Mouse (Mus musculus): ENCODE results near the gene Prkca. TPM values are rescaled to one million over a fixed set of nuclear protein-coding genes. Genes with fewer than 3 reads are reported as not detected.
"Not testable (repeated sequence)": the region's sequence is repeated elsewhere in the genome, so short reads cannot be mapped to it uniquely, and the experiment has no call there.

Prkca gene
- polyA plus RNA-seq, 1 experiment = 5.1 TPM

DNA sequence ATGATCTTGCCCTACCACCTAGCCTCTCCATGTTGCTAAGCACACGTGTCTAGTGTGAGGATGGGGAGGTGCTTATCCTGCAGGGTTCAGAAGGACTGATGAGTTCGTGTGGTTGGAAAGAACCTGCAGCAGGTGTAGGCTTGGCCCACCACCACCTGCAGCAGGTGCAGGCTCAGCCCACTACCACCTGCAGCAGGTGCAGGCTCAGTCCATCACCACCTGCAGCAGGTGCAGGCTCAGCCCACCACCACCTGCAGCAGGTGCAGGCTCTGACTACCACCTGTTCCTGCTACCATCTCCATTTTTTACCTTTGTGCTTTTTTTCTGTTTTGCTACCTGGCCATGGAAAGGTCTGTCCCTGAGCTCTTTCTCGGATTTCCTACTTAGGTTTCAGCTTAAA lies 223.9 kb downstream of the Prkca start:
- DNase-seq (ENCODE audit: low read depth) = no peak

DNA sequence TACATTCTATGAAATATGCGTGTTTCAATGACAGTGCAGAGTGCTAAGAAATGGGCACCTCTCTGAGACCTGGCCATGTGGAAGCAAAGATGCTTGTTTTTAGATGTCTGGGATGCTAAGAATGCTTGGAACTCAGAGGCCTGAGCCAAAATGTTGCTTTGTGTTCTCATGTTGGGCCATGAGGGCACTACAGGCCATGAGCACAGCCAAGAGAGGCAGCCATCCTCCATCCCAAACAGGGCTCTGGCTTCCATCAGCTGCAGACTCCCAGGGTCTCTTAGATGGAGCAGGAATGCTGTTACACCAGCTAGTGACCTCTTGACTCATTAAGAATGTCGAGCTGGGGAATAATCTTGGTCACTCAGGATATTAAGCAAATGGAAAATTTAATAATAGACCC lies 224.9 kb downstream of the Prkca start:
- DNase-seq (ENCODE audit: low read depth) = no peak

DNA sequence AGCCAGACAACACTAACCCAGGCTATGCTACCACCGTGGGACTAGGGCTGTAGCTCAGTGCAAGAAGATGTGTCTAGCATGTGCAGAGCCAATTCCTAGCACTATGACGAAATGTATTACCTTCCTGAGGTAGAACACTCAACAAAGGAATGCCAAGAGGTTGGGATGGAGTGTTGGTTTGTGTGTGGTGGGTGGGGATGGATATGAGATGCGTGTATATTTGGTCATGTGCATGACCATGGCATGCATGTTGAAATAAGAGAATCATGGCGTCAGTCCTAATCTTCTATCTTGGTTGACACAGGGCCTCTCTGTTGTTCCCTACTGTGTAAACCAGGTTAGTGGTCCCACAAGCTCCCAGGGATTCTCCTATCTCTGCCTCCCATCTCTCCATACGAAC lies 225.5 kb downstream of the Prkca start:
- no peak for DNase-seq (ENCODE audit: low read depth)

DNA sequence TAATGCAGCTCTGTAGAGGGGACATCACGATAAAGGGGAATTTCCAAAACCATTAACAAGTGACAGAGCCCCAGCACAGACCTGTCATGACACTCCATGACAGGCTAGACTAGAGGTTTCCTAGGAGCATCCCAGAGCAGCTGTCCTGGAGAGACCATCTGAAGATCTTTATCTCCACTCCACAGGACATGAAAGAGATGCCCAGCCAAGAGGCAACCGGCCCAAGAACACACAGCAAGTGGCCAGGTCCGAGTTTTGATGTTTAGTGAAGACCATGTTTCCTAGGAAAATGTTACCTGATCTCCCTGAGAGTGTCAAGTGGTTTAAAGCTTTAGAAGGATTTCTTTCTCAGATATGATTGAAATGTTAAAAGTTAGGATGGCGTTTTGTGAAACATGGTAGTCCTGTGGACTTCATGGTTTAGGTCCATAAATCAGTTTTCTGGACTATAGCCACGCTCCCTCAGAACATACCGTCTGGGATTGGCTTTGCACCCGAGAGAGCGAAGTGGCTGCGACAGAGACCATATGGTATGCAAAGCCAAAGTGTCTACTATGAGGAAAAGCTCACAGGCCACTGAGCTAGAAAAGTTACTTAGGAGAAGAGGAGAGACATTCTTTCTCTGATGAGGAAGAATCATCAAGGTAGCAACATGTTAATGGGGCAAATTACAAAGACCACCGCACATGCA lies 226.2 kb downstream of the Prkca start:
- no peak for DNase-seq (ENCODE audit: low read depth)

DNA sequence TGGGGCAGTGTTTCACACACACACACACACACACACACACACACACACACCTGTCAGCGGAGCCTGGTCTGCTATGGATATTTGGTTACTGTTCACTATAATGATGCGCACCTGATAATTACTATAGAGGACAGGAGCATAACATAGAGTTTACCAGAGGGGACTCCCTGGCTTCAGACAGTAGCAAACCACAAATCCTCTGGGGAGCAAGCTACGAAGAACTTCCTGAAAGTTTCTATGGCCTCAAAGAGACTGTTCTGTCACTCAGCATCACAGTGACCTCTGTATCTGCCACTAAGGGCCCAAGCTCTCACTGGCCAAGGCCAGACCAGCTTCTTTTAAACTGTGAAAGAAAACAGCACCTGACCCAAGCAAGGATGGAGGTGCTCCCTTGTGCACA lies 229.6 kb downstream of the Prkca start:
- DNase-seq (ENCODE audit: low read depth) = no peak

DNA sequence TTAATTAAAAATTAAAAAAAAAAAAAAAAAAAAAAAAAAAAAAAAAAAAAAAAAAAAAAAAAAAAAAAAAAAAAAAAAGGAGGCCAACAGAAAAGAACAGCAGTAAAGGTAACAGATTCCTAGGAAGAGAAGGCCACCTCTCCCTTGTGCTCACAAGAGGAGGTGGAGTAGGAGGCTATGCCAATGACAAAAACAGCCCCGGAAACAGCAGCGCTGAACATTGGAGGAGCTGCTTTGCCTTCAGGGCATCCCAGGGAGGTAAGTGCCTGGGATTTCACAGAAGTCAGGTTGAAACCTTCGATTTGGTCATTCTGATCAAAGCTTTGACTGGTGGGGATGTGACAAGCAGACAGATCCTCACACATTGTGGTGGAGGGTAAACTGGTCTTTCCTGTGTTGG lies 231.3 kb downstream of the Prkca start:
- DNase-seq (ENCODE audit: low read depth) = no peak

DNA sequence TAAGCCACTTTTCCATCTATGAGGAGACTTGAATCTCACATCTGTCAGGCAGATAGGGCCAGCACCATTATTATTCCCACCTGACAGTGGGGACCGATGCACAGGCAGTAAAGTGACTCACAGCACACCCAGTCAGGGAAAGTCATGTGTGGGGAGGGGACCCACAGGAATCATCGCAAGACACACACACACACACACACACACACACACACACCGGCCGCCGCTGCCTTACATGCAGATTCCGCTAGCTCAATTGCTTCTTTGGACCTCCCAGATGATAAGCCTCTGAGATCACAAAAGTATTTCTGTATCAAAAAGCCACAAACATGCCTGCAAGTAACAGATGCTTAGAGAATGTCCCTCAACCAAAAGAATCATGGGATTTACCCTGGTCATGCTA lies 239.6 kb downstream of the Prkca start:
- no peak for DNase-seq (ENCODE audit: low read depth)

DNA sequence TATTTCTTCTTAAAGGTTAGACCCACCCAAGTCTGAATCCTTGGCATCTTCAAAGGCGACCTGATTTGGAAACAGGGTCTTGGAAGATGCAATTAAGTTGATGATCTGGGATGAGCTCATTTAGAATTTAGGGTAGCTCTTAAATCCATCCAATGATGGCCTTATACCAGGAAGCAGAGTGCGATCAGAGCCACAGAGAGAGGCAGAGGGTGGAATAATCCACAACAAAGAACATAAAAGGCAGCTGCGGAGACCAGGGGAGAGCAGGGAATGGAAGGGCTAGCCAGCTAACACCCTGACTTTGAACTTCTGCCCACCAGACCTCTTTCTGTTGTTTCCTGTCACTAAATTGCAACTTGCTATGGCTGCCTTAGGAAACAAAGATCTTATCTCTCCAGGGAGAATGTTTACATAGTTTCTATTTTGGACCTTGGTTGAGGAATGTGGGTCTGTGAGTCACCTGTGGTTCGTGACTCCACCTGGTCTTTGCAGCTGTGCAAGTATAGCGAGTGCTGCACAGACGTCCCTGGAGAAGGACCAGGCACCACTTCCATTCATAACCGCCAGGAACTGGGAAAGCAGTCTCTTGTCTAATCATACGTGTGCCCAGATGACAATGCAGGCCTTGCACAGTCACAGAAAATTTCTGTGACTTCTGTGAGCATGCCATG lies 242.3 kb downstream of the Prkca start:
- DNase-seq (ENCODE audit: low read depth) = no peak

DNA sequence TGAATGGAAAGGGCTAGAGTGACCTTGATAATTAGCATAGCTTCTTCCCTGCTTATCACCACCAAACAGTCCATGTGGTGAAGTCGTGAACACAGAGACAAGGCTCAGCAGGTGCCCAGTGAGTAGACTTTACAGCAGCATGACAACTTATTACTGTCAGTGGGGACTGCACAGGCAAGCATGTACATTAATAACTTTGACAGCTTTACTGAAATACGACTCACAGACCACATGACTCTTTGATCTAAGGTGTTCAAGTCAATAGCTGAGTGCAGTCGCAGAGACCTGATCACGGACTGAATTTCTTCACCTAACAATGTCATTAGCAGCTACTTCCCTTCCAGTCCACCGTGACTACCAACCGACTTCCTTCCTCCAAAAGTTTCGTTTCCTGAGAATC lies 245.4 kb downstream of the Prkca start:
- no peak for DNase-seq (ENCODE audit: low read depth)

DNA sequence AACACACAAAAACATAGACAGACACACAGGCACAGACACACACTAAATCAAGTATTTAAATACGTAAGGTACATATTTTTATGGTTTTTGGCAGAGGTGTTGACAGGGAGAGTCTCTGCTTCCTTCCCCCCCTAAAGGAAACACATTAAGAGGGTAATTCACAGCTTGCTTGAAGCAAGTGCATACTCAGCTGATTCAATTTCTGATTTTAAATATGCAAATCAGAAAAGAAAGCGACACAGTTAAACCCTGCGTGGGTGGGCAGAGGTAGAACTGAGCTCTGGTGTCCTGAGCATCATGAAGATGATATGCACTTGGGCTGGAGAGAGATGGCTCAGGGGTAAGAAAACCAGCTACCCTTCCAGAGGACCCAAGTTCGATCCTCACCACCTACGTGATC lies 248.9 kb downstream of the Prkca start:
- no peak for DNase-seq (ENCODE audit: low read depth)

DNA sequence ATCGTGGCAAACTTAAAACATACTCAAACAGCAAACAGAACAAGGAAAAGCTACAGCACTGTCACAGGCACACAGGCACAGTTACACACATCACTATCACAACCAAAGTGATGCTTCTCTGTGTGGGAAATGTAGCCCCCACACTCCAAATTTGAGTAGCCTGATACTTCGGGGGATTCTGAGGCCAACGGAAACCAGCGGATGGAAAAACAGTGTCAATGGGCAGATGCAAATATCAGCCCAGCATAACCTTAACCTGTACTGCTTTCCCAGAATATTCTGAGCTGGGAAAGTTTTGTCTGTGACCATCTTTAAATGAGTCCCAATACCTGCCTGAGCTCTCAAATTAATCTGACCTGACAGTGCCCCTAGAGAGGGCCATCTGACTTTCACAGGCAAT lies 250.5 kb downstream of the Prkca start:
- DNase-seq (ENCODE audit: low read depth) = no peak

DNA sequence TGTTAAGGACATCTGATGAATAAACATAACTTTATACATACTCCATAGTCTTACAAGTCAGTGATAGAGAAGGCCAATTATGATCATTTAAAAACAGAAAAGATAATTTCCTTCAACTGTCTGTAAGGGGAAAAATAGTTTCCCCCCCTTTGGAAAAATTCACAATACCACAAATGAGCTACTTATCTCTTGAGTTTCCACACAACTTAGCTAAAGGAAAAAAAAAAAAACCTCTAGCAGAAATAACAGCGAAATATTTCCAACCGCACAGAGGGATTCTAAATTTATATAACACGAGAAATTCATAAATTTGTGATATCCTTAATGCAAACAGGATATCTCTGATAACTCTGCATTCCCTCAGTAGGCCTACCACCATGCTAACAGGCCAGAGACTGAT lies 252.5 kb downstream of the Prkca start:
- no peak for DNase-seq (ENCODE audit: low read depth)

DNA sequence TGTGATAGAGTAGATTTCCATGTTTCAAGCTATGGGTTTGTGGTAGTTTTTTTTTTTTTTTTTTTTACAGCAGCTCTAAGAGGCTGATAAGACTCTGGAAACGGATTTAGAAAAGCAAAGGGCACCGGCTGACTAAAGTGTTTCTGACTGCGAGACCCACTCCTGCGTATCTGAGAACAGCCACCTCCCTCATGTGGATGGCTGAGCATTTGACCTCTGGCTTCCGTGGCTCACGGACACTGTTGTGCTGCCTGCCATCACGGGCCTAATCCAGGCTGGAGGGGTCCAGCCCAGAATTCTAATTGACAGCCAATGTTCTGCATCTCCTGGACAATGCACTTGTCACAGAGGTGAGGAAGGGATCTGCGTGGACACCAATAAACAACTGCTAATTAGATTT lies 253.0 kb downstream of the Prkca start:
- no peak for DNase-seq (ENCODE audit: low read depth)

DNA sequence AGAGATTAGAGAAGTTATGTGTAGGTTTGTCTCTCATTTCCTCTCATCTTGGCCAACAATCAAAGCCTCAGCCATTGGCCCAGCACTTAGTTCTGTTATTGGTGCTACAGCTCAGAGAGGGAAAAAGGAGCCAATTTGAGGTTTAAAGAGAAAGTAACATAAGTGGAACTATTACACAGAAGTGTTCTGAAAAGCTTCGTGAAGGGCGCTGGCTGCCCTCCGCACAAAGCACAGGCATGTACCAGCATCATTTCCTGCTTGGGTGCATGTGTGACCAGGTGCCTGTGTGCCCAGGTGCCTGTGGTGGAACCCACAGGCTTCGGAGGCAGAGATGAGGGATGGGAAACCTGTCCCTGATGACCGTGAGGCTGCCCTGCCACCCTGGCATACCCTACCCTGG lies 255.7 kb downstream of the Prkca start:
- DNase-seq (ENCODE audit: low read depth) = no peak

DNA sequence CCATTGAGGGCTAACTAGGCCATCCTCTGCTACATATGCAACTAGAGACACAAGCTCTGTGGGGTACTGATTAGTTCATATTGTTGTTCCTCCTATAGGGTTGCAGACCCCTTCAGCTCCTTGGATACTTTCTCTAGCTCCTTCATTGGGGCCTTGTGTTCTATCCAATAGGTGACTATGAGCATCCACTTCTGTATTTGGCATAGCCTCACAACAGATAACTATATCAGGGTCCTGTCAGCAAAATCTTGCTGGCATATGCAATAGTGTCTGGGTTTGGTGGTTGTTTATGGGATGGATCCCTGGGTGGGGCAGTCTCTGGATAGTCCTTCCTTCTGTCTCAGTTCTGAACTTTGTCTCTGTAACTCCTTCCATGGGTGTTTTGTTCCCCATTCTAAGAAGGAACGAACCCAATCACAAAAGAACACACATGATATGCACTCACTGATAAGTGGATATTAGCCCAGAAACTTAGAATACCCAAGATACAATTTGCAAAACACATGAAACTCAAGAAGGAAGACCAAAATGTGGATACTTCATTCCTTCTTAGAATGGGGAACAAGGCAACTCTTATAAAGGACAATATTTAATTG lies 256.5 kb downstream of the Prkca start:
- DNase-seq (ENCODE audit: low read depth) = not testable (repeated sequence)

DNA sequence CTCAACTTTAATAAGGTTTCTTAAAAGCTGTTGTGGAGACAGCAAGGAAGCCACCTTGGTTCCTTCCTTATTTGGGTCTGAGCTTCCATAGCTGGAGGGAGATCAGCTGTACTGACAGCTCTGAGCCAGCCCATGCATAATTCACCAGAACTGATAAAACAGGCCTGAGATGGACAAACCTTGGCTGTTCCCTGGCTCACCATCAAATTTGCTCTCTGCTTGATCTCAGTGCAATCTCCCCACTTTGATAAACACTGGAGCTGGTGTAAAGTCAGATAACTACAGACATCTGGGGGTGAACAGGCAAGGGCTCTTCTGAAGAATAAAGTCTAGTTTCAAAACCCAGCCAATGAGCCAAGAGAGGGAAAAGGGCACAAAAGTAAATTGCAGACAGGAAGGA lies 261.1 kb downstream of the Prkca start:
- DNase-seq (ENCODE audit: low read depth) = no peak

DNA sequence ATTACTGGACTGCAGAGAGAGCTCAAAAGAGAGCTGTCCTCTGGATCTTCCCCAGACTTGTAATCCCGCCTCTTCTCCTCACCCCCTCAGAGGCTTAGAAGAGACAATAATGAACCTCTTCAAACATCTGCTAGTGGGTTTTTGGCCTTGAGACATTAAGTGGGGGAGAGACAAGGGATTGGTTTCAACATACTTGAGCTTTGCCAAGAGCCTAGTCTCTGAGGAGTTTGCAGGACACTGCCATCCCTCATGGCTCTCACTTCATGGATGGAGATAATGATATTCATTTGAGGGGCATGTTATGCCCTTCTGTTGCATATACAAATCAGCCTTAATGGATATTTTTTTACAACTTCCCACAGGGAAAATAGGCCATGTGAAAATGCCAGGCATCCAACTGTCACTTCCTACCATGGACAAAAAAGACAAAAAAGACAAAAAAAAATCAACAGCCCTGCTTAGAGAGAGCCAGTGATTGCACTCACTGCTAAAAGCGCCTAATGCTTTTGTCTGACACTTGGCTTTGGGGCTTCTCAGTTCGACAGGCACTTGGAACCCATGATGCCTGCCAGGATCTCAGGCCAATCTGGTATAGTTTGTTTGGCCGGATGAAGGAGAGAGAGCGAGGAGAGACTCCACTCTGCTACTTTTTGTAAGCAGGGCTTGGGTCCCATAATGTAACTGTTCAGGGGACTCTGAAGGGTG lies 263.6 kb downstream of the Prkca start:
- DNase-seq (ENCODE audit: low read depth) = no peak

DNA sequence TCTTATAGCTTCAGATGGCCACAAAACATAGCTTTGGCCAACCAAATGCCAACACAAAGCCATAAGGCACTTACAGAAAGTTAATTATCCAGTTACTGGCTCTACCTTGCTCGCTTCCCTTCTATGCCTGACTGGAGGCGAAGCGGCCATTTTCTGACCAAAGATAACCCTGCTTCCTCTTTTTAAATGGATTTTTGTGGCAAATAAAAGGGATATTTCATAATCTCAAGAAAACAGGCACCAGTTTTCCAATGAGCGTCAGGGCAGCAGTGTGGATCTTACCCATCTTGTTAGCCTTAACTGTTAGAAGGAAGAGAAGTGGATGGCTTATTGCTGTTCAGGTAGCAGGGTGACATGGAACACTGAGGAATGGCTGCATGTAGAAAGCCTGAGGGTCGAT lies 264.3 kb downstream of the Prkca start:
- DNase-seq (ENCODE audit: low read depth) = no peak

DNA sequence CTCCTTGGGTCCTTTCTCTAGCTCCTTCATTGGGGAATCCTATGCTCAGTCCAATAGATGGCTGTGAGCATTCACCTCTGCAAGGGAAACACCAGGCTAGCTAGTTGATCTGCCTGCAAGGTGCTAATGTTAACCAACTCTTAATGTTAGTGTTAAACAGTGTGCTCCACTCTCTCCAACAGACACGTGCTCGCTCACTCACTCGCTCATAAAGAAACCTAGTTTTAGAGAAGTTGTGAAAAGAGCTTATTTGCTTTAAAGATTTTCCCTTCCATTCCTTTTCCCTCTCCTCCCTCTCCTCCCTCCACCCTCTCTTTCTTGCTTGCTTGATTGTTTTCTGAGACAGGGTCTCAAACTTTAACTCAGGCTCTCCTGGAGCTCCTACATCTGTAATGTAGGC lies 266.2 kb downstream of the Prkca start:
- DNase-seq (ENCODE audit: low read depth) = no peak

DNA sequence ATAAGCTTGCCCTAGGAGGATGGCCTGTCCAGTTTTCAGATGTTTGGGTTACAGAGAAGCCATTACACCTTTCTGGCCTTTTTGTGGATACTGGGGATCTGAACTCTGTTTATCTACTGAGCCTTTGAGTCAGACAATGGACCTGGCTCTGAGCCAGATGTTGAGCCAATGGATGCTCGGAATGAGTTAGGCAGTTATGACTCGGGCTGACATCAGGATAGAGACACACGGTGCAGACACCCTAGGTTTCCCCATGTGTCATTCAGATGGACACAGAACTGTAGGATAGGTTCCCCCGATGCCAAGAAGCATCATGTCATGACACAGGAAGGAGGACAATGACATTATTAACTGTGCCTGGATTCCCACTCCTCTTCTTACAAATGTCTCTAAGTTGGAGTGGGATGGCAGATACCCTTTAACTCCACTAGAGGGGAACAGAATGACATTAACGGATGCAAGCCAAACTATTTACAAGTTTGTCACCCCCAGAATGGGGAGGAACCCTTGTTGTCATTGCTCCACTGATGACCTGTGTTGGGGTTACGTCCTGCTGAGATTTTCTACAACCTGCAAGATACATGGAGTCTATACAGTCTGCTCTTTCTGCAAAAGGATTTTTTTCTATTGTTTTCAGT lies 271.0 kb downstream of the Prkca start:
- no peak for DNase-seq (ENCODE audit: low read depth)

DNA sequence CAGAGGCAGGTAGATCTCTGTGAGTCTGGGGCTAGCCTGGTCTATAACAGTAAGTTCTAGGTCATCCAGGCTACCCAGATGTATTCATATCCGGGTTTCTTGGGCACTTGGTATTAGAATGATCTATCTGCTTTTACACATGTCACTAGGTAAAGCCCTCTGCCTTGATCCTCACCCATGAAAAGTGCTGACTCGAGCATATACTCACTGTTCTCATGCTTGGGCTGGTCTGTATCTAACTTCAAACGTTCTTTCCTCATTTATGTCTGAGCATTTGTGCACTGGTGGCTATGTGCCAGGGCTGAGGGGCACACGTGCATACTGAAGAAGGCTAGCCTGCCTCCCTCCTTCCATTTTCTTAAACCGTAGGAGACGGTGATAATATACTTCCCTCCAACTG lies 272.5 kb downstream of the Prkca start:
- DNase-seq (ENCODE audit: low read depth) = no peak

DNA sequence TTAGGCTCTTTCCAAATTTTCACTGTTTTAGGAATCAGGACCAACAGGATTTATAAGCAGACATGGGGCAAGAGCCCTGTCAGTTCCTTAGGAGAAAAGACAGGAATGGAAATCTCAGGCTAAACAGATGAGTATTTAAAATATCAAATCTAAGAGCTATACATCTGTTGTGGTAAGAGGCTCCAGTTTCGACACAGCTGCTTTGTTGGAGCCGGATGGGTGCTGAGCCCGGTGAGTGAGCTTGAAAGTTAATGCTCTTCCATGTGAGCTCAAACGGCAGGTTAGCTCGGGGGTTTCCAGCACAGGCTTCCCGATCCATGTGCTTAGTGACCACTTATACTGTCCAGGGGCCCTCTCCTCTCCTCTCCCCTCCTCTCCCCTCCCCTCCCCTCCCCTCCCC lies 273.7 kb downstream of the Prkca start:
- no peak for DNase-seq (ENCODE audit: low read depth)
